Mouse (Mus musculus) ES-E14 (cell line): ENCODE data around the gene Lig4. TPM values are rescaled to one million over a fixed set of nuclear protein-coding genes. Genes with fewer than 3 reads are reported as not detected.

Experiments
- DNase-seq: peaks from one replicate; pipeline ENCODE4 v3.0.0-alpha.2; 2013; ENCODE audit warnings: low read depth, low spot score
- H3K27ac ChIP-seq: 2 replicates; pipeline ENCODE4 v1.5.1; 2012; ENCODE audit warnings: low read depth, mild to moderate bottlenecking, low read length, moderate library complexity, mixed read lengths; ENCODE audit not compliant: poor library complexity, insufficient read depth, severe bottlenecking
- H3K36me3 ChIP-seq: 2 replicates; pipeline ENCODE4 v1.6.1; 2012; ENCODE audit warnings: mild to moderate bottlenecking, low read length, moderate library complexity, mixed read lengths; ENCODE audit not compliant: control insufficient read depth, poor library complexity, insufficient read depth, severe bottlenecking
- H3K4me1 ChIP-seq, 2 experiments: fragments of 150-350 bp in 1 of 2; sonication (generic) in 1 of 2; 2 replicates each; pipeline ENCODE4 v1.6.1; 2012; ENCODE audit warnings: low read length in 2 of 2, mild to moderate bottlenecking in 1 of 2, mixed read lengths in 1 of 2; ENCODE audit not compliant: control insufficient read depth in 2 of 2, insufficient read depth in 2 of 2, poor library complexity in 1 of 2
- H3K4me3 ChIP-seq, 2 experiments: fragments of 150-350 bp in 1 of 2; sonication (generic) in 1 of 2; 2 replicates each; pipeline ENCODE4 v1.5.1; 2012; ENCODE audit warnings: low read length in 2 of 2, low read depth in 1 of 2, mild to moderate bottlenecking in 1 of 2, mixed read lengths in 1 of 2; ENCODE audit not compliant: insufficient read depth in 1 of 2, poor library complexity in 1 of 2, severe bottlenecking in 1 of 2
- H3K9ac ChIP-seq: 2 replicates; pipeline ENCODE4 v1.6.1; 2012; ENCODE audit warnings: low read depth, mild to moderate bottlenecking, low read length, mixed read lengths; ENCODE audit not compliant: poor library complexity, insufficient read depth, severe bottlenecking
- H3K9me3 ChIP-seq: fragments of 150-350 bp; sonication (generic); 2 replicates; pipeline ENCODE4 v1.6.1; 2012; ENCODE audit warnings: low read depth, mild to moderate bottlenecking, low read length; ENCODE audit not compliant: control insufficient read depth, insufficient read depth
- CHD2 ChIP-seq: IDR thresholded peaks from 2 replicates; pipeline ENCODE4 v1.6.1; 2014; ENCODE audit warnings: mild to moderate bottlenecking, low read depth, low read length, inconsistent platforms
- HCFC1 ChIP-seq: IDR thresholded peaks from 2 replicates; pipeline ENCODE4 v1.6.1; 2012; ENCODE audit warnings: low read length, inconsistent platforms, borderline replicate concordance; ENCODE audit not compliant: insufficient read depth
- MAFK ChIP-seq: IDR thresholded peaks from 2 replicates; pipeline ENCODE4 v1.6.1; 2014; ENCODE audit warnings: mild to moderate bottlenecking, low read depth, low read length, inconsistent platforms; ENCODE audit not compliant: insufficient read depth
- ZC3H11A ChIP-seq: IDR thresholded peaks from 2 replicates; pipeline ENCODE4 v1.6.1; 2012; ENCODE audit warnings: low read depth, mild to moderate bottlenecking, inconsistent platforms, low read length, borderline replicate concordance
- ZNF384 ChIP-seq: IDR thresholded peaks from 2 replicates; pipeline ENCODE4 v1.6.1; 2012; ENCODE audit warnings: low read depth, low read length, inconsistent platforms
- in situ Hi-C, 2 experiments: fragments of 600-800 bp; cut with MboI; formaldehyde crosslinking; loops; one replicate each; pipeline ENCODE4 v1.15.1; 2025; ENCODE audit warnings: low sequenced_read_pairs in 2 of 2, inconsistent platforms in 1 of 2; ENCODE audit not compliant: unreplicated experiment in 2 of 2
- total RNA-seq: library from RNA; depleted of rRNA; stranded (reverse); fragments of 300-350 nt; gene quantifications from 2 replicates; pipeline ENCODE4 v1.2.3, GENCODE M21; 2012

Gene Lig4
- total RNA-seq, 1 experiment, result 5.8 TPM

GRCm38 (mm10) chr8:9978475-9979230 is 1.2 kb upstream of the Lig4 start:
- Histone ChIP-seq H3K9ac (peak overlapping the region; percentile 94), H3K36me3 (0 out of 2 replicates have a peak, but pooled peaks cover 2% of the 10 kb centered on the region), H3K4me3 (peak overlapping the region; percentile 80 to 81), H3K27ac (no peak overlapping the region), H3K4me1 (no peaks in the 10 kb centered on the region; a peak in 1 of 4 replicates), H3K9me3 (no peaks in the 10 kb centered on the region)
- in situ Hi-C loops, result no loop called here
- TF ChIP-seq ZNF384 (no peak), MAFK (no peak), ZC3H11A (no peak), CHD2 (no peak), HCFC1 (no peak)
- no peak for DNase-seq

- no peak for DNase-seq
- H3K9me3 ChIP-seq, result no peaks in the 10 kb centered on the region
- TF ChIP-seq CHD2 (no peak), ZC3H11A (no peak), ZNF384 (no peak)
- peak overlapping the region; percentile 58 for H3K9ac ChIP-seq
- no peaks in the 10 kb centered on the region; a peak in 1 of 4 replicates for H3K4me1 ChIP-seq
- H3K36me3 ChIP-seq, result peaks cover 7% of the 10 kb centered on the region
- in situ Hi-C loops, result no loop called here
- peak overlapping the region; percentile 80 to 81 for H3K4me3 ChIP-seq
- no peak overlapping the region for H3K27ac ChIP-seq
These were observed 470 bp downstream of the Lig4 start for GRCm38 (mm10) chr8:9977016-9977415.

GRCm38 (mm10) chr8:9975898-9976611 is 1.4 kb downstream of the Lig4 start:
- TF ChIP-seq CHD2, result no peak
- TF ChIP-seq ZC3H11A, result no peak
- no peak for TF ChIP-seq ZNF384
- peak; percentile 77; the same call in 1 of the 2 replicates for TF ChIP-seq HCFC1
- TF ChIP-seq MAFK, result no peak
- Histone ChIP-seq H3K9me3 (no peaks in the 10 kb centered on the region), H3K36me3 (peaks cover 9% of the 10 kb centered on the region), H3K4me3 (peak overlapping the region; percentile 75 to 82), H3K4me1 (no peaks in the 10 kb centered on the region; a peak in 1 of 4 replicates), H3K27ac (no peak overlapping the region), H3K9ac (peak overlapping the region; percentile 90)
- DNase-seq, result peak; percentile 91
- in situ Hi-C loops, result no loop called here

GRCm38 (mm10) chr8:9975276-9975675 is 2.2 kb downstream of the Lig4 start:
- Histone ChIP-seq H3K4me1 (no peaks in the 10 kb centered on the region; a peak in 1 of 4 replicates), H3K36me3 (peaks cover 9% of the 10 kb centered on the region), H3K4me3 (peak overlapping the region; percentile 75 to 82; a peak in 3 of 4 replicates), H3K9me3 (no peaks in the 10 kb centered on the region), H3K27ac (no peak overlapping the region), H3K9ac (peak overlapping the region; percentile 22; the same call in 1 of the 2 replicates)
- DNase-seq, result no peak
- TF ChIP-seq HCFC1, result no peak
- TF ChIP-seq MAFK, result no peak
- no peak for TF ChIP-seq ZNF384
- TF ChIP-seq CHD2, result no peak
- no peak for TF ChIP-seq ZC3H11A
- in situ Hi-C loops, result no loop called here
